Mouse (Mus musculus): ENCODE data around the gene Atp2b4. TPM values are rescaled to one million over a fixed set of nuclear protein-coding genes. Genes with fewer than 3 reads are reported as not detected.

Gene Atp2b4
- total and polyA plus RNA-seq, 3 experiments = 34.0 to 278 (median 85.7) TPM

GRCm38 (mm10) chr1:133693536-133694114, 107.2 kb downstream of the Atp2b4 start:
- no peak for ATAC-seq (ENCODE audit: extremely low read depth, insufficient number of reproducible peaks, low FRiP score, poor library complexity, severe bottlenecking)
- TF ChIP-seq TAL1 (conservative IDR thresholded peaks at IDR 0.05; ENCODE audit: low read depth, low read length) (no peak), CTCF (IDR thresholded peaks at IDR 0.05; ENCODE audit: low read depth, low read length) (no peak), GATA2 (IDR thresholded peaks at IDR 0.05; ENCODE audit: borderline replicate concordance, low read depth, low read length) (no peak), POLR2AphosphoS5 (IDR thresholded peaks at IDR 0.05; ENCODE audit: insufficient replicate concordance, low read depth, low read length) (no peak), GATA1 (IDR thresholded peaks at IDR 0.05; ENCODE audit: borderline replicate concordance, low read length) (no peak)

GRCm38 (mm10) chr1:133692195-133692594, 108.6 kb downstream of the Atp2b4 start:
- TF ChIP-seq GATA2 (IDR thresholded peaks at IDR 0.05; ENCODE audit: borderline replicate concordance, low read depth, low read length) = no peak
- no peak for TF ChIP-seq TAL1 (conservative IDR thresholded peaks at IDR 0.05; ENCODE audit: low read depth, low read length)
- no peak for TF ChIP-seq CTCF (IDR thresholded peaks at IDR 0.05; ENCODE audit: low read depth, low read length)
- no peak for TF ChIP-seq POLR2AphosphoS5 (IDR thresholded peaks at IDR 0.05; ENCODE audit: insufficient replicate concordance, low read depth, low read length)
- TF ChIP-seq GATA1 (IDR thresholded peaks at IDR 0.05; ENCODE audit: borderline replicate concordance, low read length) = no peak
- no peaks in the 10 kb centered on the region for H3K4me1 ChIP-seq (ENCODE audit: insufficient read depth, low read depth, low read length)
- peaks cover 55% of the 10 kb centered on the region for H3K27me3 ChIP-seq (ENCODE audit: insufficient read depth, low read length)
- no peaks in the 10 kb centered on the region for H3K36me3 ChIP-seq (replicated peaks)
- no peak overlapping the region for H3K4me3 ChIP-seq (ENCODE audit: low read depth, low read length)
- no peak for DNase-seq (ENCODE audit: low spot score)
- ATAC-seq (ENCODE audit: extremely low read depth, insufficient number of reproducible peaks, low FRiP score, poor library complexity, severe bottlenecking) = no peak
- no peaks in the 10 kb centered on the region for H3K9me3 ChIP-seq (replicated peaks)

More at GRCm38 (mm10) chr1:133693536-133694114, 107.2 kb downstream of the Atp2b4 start:
- DNase-seq (ENCODE audit: low spot score) = no peak
- Histone ChIP-seq H3K27me3 (ENCODE audit: insufficient read depth, low read length) (peaks cover 51% of the 10 kb centered on the region), H3K4me1 (ENCODE audit: insufficient read depth, low read depth, low read length) (no peaks in the 10 kb centered on the region), H3K9me3 (replicated peaks) (no peaks in the 10 kb centered on the region), H3K36me3 (replicated peaks) (peaks cover 5% of the 10 kb centered on the region), H3K4me3 (ENCODE audit: low read depth, low read length) (no peak overlapping the region)

GRCm38 (mm10) chr1:133691046-133691445, 109.8 kb downstream of the Atp2b4 start:
- Histone ChIP-seq H3K9me3 (replicated peaks) (no peaks in the 10 kb centered on the region), H3K4me3 (ENCODE audit: low read depth, low read length) (no peak overlapping the region), H3K27me3 (ENCODE audit: insufficient read depth, low read length) (peaks cover 64% of the 10 kb centered on the region), H3K4me1 (ENCODE audit: insufficient read depth, low read depth, low read length) (no peaks in the 10 kb centered on the region), H3K36me3 (replicated peaks) (no peaks in the 10 kb centered on the region)
- DNase-seq (ENCODE audit: low spot score) (no peak), ATAC-seq (ENCODE audit: extremely low read depth, insufficient number of reproducible peaks, low FRiP score, poor library complexity, severe bottlenecking) (no peak)
- no peak for TF ChIP-seq GATA1 (IDR thresholded peaks at IDR 0.05; ENCODE audit: borderline replicate concordance, low read length)
- TF ChIP-seq TAL1 (conservative IDR thresholded peaks at IDR 0.05; ENCODE audit: low read depth, low read length) = no peak
- TF ChIP-seq POLR2AphosphoS5 (IDR thresholded peaks at IDR 0.05; ENCODE audit: insufficient replicate concordance, low read depth, low read length) = no peak
- no peak for TF ChIP-seq CTCF (IDR thresholded peaks at IDR 0.05; ENCODE audit: low read depth, low read length)
- TF ChIP-seq GATA2 (IDR thresholded peaks at IDR 0.05; ENCODE audit: borderline replicate concordance, low read depth, low read length) = no peak

- peaks cover 67% of the 10 kb centered on the region for H3K27me3 ChIP-seq (ENCODE audit: insufficient read depth, low read length)
- no peaks in the 10 kb centered on the region for H3K36me3 ChIP-seq (replicated peaks)
- H3K9me3 ChIP-seq (replicated peaks) = no peaks in the 10 kb centered on the region
- ATAC-seq (ENCODE audit: extremely low read depth, insufficient number of reproducible peaks, low FRiP score, poor library complexity, severe bottlenecking) (no peak), DNase-seq (ENCODE audit: low spot score) (no peak)
- TF ChIP-seq POLR2AphosphoS5 (IDR thresholded peaks at IDR 0.05; ENCODE audit: insufficient replicate concordance, low read depth, low read length) = no peak
- no peak for TF ChIP-seq TAL1 (conservative IDR thresholded peaks at IDR 0.05; ENCODE audit: low read depth, low read length)
- no peak within 1 kb of the TSS for H3K4me3 ChIP-seq (ENCODE audit: low read depth, low read length)
- no peaks in the 10 kb centered on the region for H3K4me1 ChIP-seq (ENCODE audit: insufficient read depth, low read depth, low read length)
These were observed 110.9 kb downstream of the Atp2b4 start, which contains the start of gene Lax1 for GRCm38 (mm10) chr1:133689897-133690296. Lax1 (minus strand) TSS chr1:133690108.

GRCm38 (mm10) chr1:133688301-133688700, 112.5 kb downstream of the Atp2b4 start:
- Histone ChIP-seq H3K9me3 (replicated peaks) (peaks cover 3% of the 10 kb centered on the region), H3K36me3 (replicated peaks) (no peaks in the 10 kb centered on the region), H3K27me3 (ENCODE audit: insufficient read depth, low read length) (peaks cover 61% of the 10 kb centered on the region), H3K4me1 (ENCODE audit: insufficient read depth, low read depth, low read length) (no peaks in the 10 kb centered on the region), H3K4me3 (ENCODE audit: low read depth, low read length) (no peak overlapping the region)
- ATAC-seq (ENCODE audit: extremely low read depth, insufficient number of reproducible peaks, low FRiP score, poor library complexity, severe bottlenecking) = no peak
- TF ChIP-seq POLR2AphosphoS5 (IDR thresholded peaks at IDR 0.05; ENCODE audit: insufficient replicate concordance, low read depth, low read length) (no peak), TAL1 (conservative IDR thresholded peaks at IDR 0.05; ENCODE audit: low read depth, low read length) (no peak), GATA1 (IDR thresholded peaks at IDR 0.05; ENCODE audit: borderline replicate concordance, low read length) (no peak), CTCF (IDR thresholded peaks at IDR 0.05; ENCODE audit: low read depth, low read length) (no peak)
- no peak for DNase-seq (ENCODE audit: low spot score)

- H3K27me3 ChIP-seq (ENCODE audit: insufficient read depth, low read length) = peaks cover 63% of the 10 kb centered on the region
- peaks cover 3% of the 10 kb centered on the region for H3K9me3 ChIP-seq (replicated peaks)
- DNase-seq (ENCODE audit: low spot score) = no peak
- no peaks in the 10 kb centered on the region for H3K4me1 ChIP-seq (ENCODE audit: insufficient read depth, low read depth, low read length)
- no peak overlapping the region for H3K4me3 ChIP-seq (ENCODE audit: low read depth, low read length)
- TF ChIP-seq TAL1 (conservative IDR thresholded peaks at IDR 0.05; ENCODE audit: low read depth, low read length) (no peak), GATA1 (IDR thresholded peaks at IDR 0.05; ENCODE audit: borderline replicate concordance, low read length) (no peak), POLR2AphosphoS5 (IDR thresholded peaks at IDR 0.05; ENCODE audit: insufficient replicate concordance, low read depth, low read length) (no peak), GATA2 (IDR thresholded peaks at IDR 0.05; ENCODE audit: borderline replicate concordance, low read depth, low read length) (no peak), CTCF (IDR thresholded peaks at IDR 0.05; ENCODE audit: low read depth, low read length) (no peak)
- no peak for ATAC-seq (ENCODE audit: extremely low read depth, insufficient number of reproducible peaks, low FRiP score, poor library complexity, severe bottlenecking)
- H3K36me3 ChIP-seq (replicated peaks) = no peaks in the 10 kb centered on the region
These were observed 114.9 kb downstream of the Atp2b4 start for GRCm38 (mm10) chr1:133685749-133686519.

Data from G1E (cell line).